Mouse (Mus musculus) urinary bladder, postnatal 25 days (tissue): ENCODE measurements around the gene Nrcam.

Experiments
- DNase-seq: peaks from one replicate; pipeline ENCODE4 v3.0.0; 2022; ENCODE audit warnings: low spot score

The Nrcam gene

DNA sequence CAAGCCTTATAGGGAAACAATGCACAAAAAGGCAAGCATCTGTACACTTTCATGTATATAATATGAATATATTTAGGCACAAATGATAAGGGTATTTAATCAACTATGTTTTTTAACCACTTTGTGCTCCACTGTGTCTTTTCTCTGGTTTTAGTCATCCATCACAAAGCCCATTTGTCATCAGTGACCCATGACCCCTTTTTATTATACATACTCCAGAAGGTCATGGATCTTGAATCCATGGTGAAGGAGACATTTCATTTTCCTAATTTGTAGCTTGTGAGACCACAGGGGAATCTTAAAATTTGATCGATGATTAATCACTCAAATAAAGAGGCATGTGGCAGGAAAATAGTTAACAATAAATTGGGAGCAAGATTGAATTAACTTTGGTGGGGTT, 29.2 kb downstream of the Nrcam start:
- no peak for DNase-seq

DNA sequence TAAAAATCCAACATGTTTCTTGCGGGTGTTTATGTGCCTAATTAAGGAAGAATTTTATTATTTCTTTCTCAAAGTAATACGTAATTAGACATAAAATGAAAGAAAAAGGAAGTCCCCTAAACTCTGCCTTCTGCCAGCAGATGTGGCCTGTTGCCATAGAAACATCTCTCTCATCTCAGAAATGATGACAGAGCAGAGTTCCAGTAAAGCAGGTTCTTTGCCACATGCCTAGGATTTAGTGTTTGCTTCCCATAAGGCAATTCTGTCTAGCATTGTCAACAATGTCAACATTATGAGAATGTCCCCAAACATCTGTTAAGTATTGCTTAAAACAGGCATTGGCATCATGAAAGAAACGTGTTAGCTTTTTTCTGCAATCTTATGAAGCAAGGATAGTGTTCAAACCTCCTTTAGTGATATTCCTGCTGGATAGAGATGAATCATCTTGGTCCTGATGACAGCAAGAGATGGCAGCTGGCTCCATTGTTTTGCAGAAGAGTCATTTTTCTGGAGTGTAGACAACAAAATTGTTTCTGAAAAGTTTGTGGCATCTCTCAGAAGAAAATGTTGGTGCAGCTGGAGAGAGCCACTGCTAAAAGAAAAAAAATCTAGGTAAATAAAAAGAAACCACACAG, 42.5 kb downstream of the Nrcam start:
- DNase-seq = no peak

DNA sequence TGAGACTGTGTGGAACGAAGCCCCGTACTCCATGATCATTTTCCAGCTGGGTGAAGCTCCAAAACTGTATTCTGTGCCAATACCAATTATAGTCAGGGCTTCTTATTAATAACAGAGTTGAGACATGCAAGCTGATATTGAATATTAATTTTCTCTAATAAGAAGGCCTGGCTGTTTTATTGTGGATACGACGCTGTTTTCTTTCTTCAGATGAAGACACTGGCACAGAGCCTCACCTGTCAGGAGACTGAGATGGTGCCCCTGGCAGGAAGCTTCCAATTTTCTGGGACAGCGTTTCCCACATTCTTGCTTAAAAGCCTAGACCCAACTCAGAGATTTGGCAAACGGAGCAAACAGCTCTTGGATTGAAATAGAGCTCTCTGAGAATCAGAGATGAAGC, 47.3 kb downstream of the Nrcam start:
- no peak for DNase-seq

DNA sequence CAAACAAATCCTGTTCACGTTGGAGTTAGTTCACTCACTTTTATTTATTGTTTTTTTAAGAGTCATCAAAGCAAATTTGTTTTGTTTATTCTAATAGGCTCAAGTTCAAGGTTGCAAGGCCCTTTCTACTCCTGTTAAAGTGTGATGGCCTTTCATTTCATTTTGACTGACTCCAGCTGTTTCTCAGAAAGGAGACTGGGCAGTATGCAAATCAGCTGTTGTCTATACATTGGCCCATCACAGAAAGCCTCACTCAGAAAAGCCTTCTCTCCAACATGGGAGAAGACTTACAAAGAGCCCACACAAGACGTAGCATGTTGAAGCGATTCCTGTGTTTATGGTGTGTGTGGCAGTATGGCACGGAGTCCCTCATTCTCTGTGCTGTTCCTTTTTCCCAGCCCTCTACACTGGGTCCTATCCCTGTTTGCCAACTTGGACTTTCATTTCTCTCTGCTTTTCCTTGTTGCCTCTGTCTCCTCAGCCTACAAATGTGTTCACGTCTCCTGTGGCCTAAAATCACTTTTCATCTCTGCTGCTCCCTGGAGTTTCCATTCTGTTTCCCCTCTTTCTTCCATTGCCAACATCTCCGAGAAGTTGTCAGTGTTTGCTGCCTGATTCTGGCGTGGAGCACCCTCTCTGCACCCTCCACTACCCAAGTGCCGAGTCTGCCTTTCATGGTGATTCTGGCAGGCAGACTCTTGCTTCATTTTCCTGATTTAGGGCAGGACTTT, 49.9 kb downstream of the Nrcam start:
- DNase-seq = no peak

DNA sequence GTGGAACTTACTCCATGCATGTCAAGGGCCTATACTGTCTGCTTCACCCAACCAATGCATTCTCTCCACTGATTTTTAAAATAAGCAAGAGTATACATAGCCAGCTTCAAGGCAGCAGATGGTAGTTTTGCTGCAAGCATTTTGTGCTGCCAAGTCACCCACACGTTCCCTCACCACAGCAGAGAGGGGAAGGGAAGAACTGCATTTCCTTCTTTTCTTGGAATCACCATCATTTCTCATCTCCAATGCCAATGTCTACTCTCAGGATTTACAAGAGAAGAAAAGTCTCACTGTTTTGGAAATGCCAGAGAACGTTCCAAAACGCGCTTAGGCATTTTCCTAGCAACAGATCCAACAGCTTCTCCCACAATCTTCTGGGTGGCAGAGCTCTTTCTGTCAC, 52.1 kb downstream of the Nrcam start:
- DNase-seq = no peak

DNA sequence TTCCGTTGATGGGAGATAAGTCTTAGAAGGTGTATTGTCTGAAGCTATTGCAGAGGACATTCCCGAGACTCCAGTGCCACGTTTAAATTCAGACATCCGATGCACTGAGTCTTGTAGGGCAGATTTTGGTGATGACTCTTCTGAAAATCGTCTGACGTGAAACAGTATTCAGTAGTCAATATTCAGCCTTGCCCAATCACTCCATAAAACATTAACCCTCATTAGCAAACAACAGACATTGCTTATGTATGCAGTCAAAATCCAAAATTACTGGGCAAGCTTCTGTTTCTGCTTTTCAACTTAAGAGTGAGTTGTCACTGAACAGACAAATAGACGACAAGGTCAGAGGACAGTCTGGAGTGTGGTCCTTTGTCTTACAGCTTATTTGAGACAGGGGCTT, 57.7 kb downstream of the Nrcam start:
- DNase-seq = no peak

DNA sequence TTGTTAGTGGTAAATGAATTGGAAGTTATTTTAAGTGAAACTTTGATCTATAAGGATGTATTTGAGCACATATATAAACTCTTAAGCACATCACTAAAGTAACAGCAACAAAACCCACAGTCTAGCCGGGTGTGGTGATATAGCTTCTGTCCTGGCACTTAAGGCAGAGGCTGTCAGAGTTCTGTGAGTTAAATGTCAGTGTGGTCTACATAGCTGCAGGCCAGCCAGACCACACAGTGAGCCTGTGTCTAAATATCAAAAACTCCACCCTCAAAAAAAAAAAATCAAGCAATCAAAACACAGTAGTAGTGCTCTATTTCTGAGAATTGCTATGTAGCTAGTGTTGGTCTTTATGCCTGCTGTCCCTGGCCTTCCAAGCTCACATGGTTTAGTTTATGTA, 59.5 kb downstream of the Nrcam start:
- no peak for DNase-seq

DNA sequence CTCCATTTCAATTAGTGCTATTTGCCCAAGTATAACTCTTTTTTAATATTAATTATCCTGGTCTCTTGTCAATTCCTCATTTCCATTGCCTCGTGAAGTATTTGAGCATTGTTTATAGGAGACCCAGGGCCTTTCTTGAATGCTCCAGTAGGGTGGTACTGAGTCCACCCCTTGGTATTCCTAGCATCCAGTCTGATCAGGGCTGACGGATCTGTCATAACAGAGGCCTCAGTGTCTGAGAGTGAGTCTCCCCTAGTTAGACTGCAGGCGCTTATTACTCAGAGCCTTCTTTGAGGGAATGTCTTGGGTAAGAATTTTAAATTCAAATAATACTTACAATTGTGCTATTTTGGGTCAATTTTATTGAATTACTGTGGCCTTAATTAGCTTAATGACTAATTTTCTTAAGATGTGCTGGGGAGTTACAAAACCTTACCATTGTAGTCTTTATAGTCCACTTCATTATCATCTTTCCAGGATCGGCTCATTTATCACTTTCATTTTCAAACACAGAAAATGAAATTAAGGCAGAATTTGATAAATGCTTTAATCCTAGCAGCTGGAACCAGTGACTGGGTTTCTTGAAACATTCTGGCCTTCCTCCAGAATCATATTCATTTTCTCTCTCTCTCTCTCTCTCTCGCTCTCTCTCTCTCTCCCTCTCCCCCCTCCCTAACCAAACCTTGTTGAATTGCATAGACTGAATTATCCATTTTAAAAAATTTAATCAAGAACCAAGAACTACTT, 61.9 kb downstream of the Nrcam start:
- no peak for DNase-seq

DNA sequence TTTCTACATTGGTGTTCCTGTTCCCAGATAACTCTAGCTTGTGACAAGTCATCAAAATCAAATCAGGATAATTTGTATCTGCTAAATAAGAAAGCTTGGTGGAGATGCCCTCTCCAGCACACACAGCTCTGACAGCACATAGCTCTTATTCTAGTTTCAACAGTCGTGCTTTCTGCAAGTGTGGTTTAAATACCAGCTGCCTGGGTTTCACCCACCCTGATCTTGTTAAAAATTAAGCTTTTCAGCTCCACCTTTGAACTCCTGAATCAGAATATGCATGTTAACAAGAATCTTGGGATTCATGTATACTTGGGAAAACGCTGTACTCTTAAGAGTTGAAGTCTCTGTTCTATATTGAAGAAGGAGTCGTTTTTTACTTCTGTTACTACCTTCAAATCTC, 66.2 kb downstream of the Nrcam start:
- DNase-seq = no peak

DNA sequence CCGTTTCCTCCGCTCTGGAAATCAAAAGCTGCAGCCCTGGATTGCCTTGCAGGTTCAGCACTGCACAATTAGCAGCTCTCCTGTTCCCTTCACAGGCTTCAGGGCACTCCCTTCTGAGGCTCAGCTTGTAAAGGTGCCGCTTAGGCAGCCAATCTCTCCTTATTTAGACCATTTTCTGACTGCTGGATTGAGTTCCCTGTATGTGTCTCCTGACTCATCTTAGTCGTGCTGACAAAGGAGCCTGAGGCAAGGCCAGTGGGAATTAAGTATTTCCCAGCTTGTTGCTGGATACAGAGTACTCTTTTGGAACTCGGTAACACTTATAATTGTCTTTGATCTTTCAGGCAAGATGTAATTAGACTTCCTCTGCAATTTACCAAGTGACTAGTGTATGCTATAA, 69.1 kb downstream of the Nrcam start:
- DNase-seq = no peak

DNA sequence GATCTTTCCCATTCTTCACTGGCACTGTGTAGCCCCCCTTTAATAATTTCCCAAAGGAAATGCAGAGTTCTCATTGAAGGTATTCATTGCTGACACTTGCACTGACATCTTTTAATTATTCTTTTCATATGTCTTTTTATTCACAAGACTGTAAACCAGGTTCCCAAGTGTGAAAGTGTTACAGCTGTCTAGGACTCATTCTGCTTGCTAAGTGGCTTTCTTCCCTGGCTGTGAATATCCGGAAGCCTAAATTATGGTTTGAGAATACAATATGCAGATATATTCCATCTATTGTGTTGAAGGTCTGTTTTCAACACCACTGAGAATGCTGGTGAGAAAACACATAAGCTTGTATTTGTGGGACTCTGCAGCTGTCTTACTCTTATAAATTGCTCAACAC, 73.4 kb downstream of the Nrcam start:
- no peak for DNase-seq

DNA sequence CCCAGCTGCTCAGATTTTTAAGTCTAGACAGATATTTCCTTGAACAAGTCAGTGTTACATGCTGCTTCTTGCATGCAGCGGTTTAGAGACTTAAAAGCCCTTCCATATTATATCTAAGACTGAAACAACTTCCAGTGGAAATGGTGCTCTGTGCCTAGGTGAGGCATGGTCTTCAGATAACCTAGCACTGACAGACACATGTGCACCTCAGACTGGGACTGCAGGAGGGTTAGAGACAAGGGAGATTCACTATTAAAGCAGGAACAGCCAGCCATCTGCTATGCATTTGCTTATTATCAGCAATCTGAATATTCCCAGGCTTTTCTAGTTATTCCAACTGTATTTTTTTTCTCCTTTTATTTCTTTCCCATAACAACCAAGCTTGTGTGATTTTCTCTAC, 74.6 kb downstream of the Nrcam start:
- no peak for DNase-seq

DNA sequence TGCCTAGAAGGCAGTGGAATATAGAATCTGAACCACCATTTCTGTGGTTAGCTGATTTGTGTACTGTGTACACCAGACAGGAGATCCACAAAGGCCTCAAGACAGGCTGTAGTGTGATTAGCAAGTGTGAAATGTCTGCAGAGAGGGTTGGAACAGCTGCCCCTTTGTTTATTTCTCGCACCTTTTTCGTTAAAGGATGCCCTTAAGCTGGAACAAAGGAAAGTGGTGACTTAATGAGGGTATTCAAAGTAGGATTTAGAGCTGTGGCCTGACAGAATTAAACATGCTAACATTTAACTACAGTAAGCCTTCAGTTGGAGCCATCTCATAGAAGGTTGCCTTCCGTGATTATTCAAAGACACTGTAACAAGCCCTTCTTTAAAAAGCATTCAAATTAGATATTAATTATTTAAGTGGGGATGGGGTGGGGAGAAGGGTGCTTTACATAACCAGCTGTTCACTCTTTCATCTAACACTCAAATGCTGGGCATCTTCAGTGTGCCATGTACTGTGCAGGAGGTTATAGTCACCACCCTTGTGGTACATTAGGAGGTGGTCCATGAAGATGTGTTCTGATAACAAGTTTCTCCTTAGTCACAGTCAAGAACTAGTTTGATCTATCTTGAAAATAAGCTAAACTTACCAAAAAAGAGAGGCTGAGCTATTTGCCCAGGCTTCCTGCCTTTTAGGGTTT, 75.2 kb downstream of the Nrcam start:
- no peak for DNase-seq

DNA sequence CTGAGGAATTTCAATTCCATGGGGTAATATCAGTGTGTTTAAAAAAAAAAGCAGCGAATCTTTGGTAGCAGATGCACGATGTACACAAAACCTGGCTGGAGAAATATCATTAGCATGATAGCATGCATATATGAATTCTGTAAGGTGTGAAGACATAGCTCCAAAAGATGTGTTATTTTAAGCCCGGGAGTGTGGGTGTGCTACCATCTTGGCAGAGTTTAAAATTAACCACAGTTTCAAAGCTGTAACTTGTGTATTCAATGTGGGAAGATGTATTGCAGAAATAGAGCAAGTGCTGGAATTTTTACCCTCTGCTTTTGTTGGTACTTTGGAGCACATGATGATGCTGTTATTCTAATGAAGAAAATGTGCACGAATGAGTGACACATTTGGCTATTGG, 81.1 kb downstream of the Nrcam start:
- no peak for DNase-seq

DNA sequence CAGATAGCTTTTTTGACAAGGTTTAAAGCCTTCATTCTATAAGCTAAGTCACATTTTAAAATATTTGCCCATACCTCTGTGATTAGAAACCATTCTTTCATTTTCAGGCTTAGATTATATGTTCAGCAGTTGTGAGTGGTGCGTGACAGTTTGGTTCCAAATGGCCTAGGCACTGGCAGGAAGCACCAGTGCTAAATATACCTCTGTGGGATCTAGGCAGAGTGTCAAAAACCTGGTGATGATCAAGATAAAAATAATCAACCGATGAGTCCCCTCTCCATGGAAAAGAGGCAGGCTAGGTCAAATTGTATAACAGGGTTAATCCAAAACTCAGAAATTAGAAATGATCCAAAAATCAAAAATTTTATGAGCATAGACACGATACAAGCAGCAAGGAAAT, 82.3 kb downstream of the Nrcam start:
- no peak for DNase-seq

DNA sequence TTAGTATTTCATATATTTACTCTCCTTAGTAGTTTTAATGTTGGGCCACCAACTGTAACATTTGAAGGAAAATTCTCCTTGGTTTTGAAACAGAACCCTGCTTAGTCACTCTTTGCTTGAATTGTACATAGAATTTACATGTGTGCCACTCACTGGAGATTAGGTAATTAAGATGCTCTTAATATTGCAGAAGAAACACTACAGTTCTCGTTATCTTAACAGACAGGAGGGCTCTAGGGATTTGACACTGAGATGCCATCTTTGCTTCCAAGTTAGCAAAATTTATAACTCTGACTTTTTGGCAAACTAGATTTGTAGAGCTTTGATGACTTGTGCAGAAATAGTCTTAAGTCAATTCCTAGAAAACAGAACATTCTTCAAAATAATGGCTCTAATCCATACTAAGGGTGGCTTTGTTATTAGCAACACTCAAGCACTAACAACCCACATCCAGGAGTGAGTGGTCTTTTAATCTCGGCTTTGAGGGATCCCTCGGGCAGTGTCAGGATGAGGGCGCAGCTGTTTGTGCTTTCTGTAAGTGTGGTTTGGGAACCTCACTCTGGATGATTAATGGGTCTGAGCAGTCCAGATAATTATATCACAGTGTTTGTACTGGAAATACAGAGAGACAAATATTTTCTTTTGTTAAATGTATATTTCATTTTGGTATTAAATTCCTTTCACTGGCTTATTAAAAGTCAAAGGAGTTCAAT, 93.6 kb downstream of the Nrcam start:
- DNase-seq = no peak

DNA sequence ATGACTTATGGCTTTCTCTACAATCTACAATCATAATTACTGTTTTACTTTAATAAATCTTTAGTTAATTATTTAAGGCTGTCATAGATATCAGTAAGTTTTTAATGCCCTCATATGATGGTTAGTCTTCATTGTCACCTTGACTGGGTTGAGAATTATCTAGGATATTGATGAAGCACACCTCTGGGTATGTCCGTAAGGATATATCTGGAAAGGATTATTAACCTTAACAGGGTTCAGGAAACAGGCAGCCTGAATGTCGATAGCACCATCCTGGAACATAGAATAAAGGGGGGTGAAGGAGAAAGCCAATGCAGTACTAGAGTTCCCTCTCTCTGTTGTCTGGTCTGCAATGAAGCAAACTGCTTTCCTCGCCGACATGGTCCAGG, 94.2 kb downstream of the Nrcam start:
- DNase-seq = no peak

DNA sequence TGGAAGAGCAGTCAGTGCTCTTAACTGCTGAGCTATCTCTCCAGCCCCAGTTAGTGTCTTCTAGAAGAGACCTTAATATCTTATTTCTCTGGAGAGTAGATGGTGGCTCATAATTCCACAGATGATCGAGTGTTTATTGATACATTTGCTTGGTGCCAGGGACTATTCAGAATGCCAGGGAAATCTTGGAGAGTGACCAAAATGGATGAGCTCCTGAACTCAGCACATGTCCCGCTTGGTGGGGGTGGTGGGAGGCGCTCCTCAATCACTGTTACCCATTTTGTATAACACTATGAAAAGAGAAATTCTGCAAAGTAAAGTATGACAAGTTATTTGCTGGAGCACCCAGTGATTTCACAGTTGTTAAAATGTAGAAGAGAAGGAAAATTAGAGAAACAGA, 95.3 kb downstream of the Nrcam start:
- no peak for DNase-seq

DNA sequence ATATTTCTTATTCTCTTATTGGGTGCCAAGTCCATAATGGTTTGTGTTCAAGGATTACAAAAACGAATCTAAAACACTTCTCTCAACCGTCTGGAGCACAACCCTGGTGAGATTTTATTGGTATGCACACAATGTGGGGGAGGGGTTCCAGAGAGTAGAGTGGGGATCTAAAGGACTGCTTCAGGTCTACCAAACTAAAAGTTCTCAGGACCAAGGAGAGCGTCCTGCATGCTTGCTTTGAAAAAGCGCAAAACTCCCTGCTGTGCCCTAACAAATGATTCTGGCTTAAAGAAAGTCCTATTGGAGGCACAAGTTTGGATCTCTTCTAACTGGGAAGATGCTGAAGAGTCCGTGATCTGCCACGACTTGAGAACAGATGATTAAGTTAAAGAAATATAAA, 96.4 kb downstream of the Nrcam start:
- no peak for DNase-seq

DNA sequence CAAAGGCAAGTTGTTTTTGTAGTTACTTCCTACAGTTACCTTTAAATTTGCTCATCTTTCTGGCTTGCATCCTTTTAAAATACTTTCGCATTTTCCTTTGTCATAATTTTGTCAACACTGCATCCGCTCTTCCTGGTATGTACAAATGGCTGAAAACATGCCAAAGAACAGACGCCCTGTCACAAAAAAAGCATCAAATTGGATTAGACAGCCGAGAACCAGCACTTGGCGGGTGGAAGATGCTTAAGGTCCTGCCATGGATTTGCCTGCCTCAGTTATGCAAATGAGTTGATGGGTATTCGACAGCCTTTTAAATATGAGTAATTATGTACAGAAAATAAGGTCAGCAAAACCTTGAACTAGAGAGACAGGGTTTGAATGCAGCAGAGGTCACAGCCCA, 101.7 kb downstream of the Nrcam start:
- DNase-seq = no peak

DNA sequence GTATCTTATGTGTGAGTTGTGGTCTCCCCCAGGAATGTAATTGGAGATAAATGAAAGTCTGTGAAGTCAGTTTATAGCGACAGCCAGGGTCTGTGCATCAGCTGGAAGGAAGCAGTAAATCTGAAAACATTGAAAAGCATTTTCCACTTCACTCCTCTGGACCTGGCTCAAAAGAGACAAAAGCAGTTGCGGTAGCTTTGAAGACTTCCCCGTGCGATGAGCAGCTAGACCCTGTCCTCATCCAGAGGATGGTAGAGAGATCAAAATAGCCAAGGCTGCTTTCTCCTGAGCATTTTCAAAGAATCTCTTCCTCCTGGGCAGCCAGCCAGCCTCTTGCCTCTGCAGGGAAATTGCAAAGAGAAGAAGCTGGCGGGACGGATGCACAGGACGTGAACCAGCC, 102.3 kb downstream of the Nrcam start:
- DNase-seq = no peak

DNA sequence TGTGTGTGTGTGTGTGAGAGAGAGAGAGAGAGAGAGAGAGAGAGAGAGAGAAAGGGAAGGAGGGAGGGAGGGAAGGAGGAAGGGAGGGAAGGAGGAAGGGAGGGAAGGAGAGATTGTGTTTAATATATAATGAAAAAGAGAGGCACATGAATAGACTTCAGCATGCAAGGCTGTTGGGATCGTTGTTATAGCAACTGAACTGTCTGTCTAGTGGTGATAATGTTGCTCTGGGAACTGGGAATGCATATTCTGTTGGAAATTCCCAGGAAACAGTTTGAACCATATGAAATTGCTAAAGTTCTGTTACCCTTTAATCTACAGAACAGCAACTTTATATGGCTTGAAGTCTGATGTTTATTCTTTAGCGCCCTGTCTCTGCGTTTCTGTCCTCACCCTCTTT, 104.0 kb downstream of the Nrcam start:
- DNase-seq = no peak
